Mouse (Mus musculus) layer of hippocampus, adult 9-11 months (tissue): ENCODE results near the gene Cnot3.
"Not testable (repeated sequence)": the region's sequence is repeated elsewhere in the genome, so short reads cannot be mapped to it uniquely, and the experiment has no call there.

Experiments used
- DNase-seq: peaks from one replicate; pipeline ENCODE4 v3.0.0; 2022

Gene Cnot3

DNA sequence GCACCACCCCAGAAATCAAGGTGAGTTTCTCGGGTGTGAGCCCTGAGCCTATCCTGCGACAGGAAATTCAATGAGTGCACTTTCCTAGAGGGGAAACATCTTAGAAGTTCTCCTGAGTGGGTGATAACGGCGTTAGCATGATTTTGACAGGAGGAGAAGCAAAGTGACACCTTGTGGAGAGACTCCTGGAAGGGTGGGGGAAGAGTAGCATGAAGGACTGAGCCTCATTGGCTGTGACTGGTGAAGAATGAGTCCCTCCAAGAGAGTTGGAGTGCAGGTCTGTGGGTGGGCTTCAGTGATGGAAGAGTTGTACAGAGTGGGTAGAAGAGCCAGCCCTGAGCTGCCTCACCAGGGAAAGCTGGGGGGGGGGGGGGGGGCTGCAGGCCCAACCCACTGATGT lies 11.9 kb downstream of the Cnot3 start:
- DNase-seq = no peak

DNA sequence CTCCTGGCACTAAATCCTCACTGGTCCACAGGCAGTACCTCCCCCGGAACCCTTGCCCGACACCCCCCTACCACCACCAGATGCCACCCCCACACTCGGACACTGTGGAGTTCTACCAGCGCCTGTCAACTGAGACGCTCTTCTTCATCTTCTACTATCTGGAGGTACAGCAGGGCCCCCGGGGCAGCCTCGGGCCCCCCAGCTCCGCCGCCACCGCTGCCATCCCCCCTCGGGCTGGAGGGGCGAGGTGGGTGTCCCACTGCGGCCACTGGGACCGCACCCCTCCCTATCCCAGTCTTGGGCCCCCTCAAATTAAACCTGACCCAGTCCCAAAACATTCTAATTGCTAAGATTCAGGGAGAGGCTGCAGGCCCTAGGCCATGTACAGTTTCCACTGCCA lies 13.5 kb downstream of the Cnot3 start:
- no peak for DNase-seq

DNA sequence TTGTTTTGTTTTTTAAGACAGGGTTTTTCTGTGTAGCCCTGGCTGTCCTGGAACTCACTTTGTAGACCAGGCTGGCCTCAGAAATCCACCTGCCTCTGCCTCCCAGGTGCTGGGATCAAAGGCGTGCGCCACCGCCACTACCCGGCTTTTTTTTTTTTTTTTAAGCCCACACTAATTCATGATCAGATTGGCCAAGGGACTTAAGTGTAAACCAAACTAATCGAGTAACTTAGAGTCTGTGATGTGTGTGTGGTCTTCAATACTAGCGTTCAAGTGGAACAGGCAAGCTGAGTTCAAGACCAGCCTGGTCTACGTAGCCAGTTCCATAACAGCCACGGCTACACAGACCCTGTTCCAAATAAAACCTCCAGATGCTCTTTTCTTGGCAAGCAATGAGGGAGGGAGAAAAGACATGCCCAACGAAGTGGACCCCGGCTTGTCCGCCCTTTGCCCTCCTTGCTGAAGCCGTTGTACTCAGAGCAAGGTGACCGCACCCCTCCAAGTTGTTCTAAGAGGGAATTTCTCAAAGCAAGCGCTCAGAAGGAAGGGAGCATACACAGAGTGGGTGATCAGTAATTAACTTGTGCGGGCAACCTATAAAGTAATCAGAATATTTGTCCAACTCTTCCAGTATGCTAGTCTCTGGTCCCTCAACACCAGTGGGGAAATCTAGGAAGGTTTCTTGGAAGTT lies 19.6 kb downstream of the Cnot3 start:
- no peak for DNase-seq

DNA sequence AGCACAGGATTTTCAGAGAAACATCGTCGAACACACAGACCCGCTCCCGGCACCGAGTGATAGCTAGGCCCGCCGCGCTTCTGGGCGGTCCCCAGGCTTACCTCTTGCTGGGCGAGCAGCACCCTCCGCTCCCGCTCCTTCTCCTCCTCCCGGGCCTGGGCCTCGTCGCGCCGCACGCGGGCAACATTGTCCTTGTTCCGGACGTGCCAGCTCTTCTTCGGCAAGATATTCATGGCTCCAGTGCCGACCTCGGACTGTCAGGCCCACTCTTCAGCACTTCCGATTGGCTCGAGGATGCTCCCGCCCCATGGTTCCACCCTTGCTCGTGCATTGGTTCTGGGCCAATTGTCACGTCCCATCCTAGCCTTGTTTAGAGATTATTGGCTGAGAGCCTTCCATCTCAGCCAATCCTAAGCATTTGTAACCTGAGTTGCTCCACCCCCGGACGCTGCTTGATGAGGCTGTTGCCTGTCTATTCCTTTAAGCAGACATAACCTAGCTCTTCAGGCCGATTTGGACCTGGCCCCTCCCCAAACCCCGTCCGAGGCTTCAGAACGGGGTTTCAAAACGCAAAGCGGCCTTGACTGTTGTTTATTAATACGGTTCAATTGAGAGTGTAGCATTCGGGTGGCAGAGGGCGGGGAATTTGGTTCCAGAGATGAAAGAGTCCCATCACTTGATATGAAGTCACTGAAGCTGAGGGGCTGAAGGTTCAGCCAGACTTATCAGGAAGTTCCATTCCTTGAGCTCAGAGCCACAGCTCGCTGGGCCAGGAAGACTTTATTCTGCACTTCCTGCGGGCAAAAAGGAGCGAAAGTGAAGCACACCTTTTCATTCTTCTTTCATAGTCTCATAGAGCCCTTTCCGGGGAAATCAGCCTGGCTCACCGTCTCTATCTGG lies 20.4 kb downstream of the Cnot3 start, which contains the start of gene Leng1:
Gene Leng1 (minus strand): TSS at position 626 of the 900 bp plus-strand sequence.
- DNase-seq = peak; percentile 98

DNA sequence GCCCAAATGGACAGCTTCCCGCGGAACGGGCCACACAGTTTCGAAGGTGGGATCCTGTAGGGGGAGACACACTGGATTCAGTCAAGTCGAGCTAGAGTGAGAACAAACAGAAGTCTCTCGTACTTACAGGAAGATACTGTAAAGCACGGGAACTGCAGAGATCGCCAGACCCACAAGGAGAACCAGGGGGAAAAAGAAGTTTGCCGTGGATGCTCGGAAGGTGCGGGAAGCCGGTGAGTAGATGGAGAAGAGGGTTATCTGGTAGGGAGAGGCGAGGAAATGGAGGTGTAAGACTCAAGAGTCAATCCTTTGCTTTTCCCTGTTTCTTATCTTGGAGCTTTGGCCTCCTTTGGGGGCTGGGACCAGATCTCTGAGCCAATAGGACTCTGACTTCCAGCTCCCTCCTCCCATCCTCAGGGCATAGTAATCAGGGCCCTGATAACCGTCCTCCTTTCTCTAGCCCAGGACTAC lies 21.9 kb downstream of the Cnot3 start:
- no peak for DNase-seq

DNA sequence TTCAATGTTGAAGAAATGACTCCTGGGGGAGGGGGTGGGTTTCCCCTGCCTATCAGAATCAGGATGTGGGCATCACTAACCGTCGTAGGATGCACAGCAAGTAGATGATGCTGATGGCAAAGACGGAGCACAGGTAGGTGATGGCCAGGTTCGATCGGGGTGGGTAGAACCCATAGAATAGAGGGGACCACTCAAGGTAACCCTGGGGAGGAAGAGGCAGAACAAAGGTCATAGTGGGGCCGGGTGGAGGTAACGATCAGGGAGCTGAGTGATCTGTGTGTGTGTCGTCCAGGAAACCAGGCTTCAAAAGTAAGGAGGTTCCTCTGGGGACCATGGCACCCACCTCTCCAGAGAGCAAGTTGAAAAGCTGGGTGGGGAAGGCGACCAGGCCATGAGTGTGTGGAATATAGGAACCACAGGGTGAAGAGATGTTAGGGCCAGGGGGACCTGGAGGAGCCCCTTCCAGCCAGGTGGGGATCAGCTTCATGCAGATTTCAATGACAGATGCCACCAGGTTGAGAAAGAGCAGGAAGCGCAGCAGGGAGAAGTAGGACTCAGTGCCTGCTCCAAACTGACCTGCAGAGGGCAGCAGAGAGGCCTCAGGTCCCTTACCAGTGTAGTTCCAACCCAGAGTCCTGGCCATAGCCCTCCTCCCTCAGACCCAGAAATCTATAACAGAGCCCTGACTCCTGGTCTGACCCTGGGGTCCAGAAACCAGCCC lies 29.6 kb downstream of the Cnot3 start:
- peak; percentile 78 for DNase-seq

DNA sequence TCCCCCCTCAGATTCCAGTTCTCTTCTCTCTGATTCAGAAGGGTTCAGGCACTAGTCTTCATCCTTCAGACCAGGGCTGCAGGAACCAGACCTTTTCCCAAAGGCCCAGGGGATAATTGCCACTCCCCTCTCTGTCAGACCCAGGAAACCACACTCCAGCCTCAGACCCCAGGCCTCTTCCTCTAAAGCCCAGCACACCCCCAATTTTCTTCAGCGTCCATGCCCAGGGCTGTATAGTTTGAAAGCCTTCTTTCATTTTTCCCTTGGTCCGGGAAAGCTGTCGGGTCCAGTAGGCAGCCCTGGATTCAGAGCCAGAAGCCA lies 30.1 kb downstream of the Cnot3 start:
- DNase-seq = no peak

DNA sequence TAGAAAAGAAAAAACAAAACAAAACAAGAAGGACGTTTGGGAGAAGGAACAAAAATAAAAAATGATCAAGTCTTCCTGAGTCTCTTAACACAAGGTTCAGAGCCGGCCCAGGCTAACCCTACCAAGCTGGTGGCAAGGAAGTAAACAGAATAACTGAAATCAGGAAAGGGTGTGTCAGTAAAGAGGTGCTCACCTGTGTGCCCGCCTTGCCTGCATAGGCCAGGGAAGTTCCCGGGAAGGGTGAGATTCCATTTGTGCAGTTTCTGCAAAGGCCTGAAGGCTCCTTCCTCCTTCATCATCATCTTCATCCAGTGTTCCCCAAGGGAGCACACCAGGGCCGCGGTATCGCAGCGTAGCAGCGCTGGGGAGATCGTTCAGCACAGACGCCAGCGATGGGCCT lies 31.3 kb downstream of the Cnot3 start:
- DNase-seq = no peak

DNA sequence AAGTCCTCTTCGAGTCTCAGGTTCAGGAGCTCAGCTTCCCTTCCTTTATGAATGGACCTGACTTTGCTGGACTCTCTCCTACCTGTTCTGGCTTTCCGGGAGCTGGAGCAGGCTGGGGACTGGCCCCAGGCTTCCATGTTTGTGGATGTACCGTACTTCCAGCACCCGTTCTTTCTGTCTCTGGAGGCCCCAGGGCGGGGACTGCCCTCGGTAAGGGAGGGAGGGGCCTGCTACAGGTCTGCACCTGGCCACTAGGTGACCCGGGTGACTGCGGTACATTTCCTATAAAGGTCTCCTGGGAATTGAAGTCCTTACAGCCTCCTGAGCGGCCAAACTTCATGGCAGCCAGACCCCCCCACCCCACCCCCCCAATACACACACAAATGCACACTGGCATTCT lies 32.3 kb downstream of the Cnot3 start, which contains the start of gene Tmc4:
Gene Tmc4 (minus strand): TSS at position 212 of the 400 bp plus-strand sequence.
- DNase-seq = no peak

DNA sequence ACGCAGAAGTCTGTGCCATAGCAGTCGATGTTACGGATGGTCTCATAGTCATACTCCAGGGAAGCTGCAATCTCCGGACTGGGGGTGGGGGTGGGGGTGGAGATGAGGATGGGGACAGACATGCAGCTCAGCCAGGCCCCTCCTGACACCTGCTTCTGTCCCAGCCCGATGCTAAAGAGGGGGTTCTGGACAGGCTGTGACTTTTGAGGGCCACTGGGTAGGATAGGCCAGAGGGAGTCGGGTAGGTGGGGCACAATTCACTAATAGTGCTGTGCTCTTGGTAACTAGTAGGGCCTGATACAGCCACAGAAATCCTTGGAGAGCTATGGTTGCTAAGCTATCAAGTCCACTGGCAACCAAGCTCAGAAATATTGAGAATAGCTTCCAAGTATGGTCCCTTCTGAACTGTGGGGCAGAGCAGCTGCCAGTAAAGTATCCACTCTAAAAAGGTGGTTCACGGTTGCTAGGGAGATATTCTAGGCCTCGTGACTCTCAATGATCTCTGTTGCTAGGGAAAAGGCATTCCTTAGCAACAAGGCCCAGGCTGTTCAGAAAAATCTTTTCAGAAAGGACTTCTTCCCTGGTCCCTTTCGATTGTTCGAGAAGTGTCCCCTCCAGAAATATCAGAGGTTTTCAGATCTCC lies 39.0 kb downstream of the Cnot3 start:
- DNase-seq = peak; percentile 36

DNA sequence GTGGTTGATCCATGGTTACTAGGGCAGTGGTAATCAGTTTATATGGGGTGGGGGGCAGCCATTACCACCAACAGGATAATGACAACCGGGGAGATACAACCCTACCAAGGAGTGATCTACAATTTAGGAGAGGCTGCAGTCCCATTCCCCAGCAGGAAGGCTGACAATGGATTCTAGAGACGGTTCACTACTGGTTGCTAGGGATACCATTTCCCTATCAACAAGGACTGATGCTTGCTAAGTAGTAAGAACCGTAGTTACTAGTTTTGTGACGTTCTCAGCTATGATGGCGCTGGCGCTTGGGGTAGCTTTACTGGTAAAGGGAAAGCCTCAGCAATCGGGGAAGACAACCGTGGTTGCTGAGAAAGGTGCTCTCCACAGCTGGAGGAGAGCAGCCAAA lies 39.6 kb downstream of the Cnot3 start:
- no peak for DNase-seq

DNA sequence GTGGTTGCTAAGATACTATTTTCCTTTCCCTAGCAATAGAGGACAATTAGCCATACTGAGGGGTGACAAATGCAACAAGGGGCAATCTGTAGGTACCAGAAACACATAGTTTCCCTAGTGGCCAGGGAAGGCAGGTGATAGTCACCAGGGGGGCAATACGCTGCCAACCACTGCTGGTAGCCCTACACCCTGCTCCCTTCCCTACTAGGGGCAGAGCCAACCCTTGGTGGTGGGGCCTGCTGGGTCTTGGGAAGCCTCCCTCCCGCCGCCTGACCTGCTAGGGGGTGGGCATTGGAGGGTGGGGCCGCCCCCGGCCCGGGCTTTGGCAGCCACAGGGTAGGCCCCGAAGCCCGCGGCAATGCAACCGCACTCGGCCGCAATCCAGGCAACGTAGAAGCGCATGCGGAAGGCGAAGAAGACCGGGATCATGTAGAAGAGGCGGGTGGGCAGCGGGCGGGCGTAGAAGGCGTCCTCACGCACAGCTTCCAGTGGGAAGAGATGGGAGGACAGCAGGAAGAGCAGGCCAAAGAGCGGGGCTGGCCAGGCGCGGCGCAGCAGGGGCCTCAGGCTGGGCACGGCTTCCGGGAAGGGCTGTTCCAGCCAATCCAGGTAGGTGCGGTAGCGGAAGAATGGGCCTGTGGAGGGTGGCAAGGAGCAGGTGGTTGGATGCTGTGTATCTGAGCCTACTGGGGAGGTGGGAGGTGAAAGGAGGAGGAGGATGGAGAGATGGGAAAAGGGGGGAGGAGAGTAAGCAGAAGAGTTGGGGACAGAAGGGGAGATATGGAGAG lies 40.5 kb downstream of the Cnot3 start:
- no peak for DNase-seq

DNA sequence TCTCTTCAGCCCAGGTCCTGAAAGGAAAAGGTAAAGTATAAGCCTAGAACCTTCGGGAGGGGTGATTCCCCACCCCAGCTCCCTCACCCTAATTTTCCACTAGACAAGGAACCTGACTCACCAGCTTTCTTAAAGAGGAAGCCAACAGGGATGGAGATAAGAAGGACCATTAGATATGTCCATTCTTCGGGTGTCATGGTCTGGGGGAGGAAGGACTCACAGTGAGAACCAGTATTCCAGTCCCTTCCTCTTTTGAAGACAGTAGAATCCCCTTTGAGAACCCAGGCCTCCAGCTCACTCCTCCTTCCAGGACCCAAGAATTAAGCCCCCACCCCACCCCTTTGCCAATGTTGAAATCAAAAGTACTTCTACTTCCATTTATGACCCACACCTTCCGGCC lies 46.9 kb downstream of the Cnot3 start:
- DNase-seq = no peak

DNA sequence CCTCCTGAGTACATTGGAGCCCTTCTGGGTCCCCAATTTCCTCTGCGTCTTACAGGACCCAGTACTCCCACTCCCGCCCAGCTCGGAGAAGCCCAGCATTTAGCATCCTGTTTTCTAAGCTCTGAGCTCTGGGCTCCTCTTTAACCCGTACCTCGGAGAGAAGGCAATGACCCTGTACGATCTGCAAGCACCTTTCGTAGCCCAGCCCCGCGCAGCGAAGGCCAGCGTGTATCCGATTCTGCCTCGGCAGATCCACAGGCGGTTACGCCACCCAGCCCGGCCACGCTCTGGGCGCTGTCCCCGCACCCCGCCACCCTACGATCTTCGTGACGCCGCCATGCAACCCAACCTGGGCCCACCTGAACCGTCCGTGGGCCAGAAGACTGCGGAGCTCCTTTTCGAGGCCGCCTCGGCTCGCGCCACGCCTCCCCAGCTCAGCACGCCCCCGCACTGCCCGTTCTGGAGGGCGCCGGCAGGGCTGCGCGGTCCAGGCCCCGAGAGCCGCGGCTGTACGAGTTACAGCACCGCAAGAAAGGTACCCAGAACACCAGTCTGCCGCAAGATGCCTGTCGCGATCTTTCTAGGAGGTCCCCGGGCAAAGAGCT lies 47.4 kb downstream of the Cnot3 start, which contains the start of gene Tsen34:
Gene Tsen34 (plus strand): TSS at position 482 of the 605 bp plus-strand sequence.
- no peak for DNase-seq

DNA sequence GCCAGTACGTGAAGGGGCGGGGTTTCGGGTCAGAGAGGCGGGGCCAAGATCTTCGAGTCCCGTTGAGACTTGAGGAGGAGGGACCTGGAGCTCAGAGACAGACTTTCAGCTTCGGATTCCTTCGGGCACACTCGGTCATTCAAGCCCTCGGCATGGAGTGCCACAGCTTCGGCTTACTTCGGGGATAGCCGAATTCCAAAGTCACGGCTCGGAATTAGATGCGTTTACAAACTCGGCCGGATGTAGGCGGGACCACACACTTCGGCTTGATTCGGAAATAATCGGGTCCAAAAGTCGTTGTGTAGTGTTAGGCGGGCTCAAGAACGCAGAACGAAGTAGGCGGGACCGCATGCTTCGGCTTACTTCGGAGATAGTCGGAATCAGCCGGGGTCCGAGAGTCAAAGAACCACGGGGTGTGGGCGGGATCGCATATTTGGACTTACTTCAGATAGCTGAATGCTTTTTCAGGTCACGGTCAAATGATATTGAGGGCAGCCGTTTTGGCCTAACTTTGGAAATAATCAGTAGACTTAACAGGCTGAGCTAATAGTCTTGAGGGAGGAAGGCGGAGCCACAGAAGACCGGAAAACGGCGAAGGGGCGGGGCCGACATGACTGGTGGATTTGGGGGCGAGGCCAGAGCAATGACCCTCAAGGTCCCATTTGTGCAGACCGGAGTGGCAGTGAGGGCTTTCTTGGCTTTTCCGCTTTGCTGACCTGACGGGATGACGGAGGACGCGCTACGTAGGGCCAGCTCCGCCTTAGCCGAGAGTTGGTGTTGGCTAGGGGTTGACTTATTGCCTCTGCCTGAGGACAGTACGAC lies 48.1 kb downstream of the Cnot3 start, which contains the start of gene Mboat7:
Gene Mboat7 (minus strand): TSS at position 537 of the 822 bp plus-strand sequence.
- peak; percentile 98 for DNase-seq

DNA sequence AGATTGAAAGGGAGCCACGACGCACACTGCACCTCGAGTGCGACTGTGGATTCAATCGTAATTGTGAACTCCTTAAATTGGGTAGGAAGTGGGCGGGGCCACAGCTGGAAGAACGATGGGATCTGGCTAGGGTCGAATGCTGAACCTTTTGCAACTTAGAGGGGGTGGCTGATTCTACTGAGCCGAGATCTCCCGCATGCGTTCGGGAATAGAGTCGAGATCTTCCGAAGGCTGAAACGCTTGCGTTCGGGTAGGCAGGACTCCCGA lies 48.7 kb downstream of the Cnot3 start:
- DNase-seq = no peak

DNA sequence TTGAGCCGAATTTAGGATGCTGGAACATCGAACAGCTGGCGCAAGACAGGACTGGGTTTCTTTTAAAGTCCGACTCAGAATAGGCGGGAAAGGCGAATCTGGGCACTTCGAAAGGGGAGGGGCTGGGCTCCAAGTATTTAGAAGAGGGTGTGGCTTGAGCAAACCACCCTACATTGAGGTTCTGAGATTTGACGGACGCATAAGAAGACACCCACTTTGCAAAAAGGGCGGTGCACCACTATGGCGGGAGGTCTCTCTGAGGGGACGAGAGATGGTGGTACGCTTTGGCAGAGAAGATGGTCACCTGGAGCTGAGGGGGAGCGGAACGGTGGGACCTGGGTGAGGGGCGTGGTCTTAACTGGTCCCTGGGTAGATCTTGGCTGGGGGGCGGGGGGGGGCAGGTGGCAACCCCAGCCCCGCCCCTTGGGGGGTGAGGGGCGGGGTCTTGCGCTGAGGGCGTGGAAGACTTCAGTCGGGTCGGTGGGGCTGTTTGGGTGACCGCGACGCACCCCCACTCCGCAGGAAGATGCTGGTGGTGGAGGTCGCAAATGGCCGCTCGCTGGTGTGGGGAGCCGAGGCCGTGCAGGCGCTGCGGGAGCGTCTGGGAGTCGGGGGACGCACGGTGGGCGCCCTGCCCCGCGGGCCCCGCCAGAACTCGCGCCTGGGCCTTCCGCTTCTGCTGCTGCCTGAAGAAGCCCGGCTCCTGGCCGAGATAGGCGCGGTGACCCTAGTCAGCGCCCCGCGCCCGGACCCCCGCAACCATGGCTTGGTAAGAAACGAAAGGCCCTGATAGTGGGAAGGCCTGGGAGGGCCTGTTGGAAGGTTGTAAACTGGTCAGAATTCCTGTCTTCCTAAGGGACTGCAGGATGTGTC lies 49.2 kb downstream of the Cnot3 start:
- DNase-seq = peak; percentile 68

DNA sequence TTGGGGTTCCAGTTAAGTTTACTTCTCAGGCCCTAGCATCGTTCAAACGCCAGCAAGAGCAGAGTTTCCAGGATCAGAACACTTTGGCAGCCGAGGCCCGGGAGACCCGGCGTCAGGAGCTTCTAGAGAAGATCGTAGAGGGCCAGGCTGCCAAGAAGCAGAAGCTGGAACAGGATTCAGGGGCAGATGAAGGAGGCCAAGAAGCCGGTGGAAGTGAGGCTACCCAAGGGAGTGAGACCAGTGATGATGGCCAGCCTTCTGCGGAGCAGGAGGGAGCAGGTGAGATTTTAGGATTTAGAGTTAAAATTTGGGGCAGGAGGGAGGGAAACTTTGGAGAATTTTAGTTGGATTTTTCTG lies 49.9 kb downstream of the Cnot3 start:
- DNase-seq = not testable (repeated sequence)

DNA sequence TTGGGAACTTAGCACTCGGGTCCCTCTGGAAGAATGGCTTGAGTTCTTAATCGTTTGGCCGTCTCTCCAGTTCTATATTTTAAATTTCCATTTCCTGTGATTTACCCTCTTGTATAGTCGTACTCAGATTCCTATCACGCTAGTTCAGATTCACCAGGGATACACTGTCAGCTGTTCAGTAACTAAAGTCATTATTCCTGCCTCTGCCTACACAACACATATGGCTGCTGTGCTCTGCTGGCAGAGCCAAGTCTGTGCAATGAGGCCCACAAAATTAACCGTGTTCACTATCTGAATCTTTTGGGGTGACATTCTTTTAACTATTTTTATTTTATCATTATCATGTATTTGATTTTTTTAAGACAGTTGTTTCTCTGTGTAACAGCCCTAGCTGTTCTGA lies 53.4 kb downstream of the Cnot3 start:
- DNase-seq = peak; percentile 75
